Mouse (Mus musculus) lung, adult 10 weeks (tissue): ENCODE data around the gene Kcnk12. TPM values are rescaled to one million over a fixed set of nuclear protein-coding genes. Genes with fewer than 3 reads are reported as not detected.

Source experiments
- polyA plus RNA-seq: library from polyadenylated mRNA; stranded (reverse); fragments of 350-450 nt; fragmentation: Illumina TruSeq; extraction: RNeasy Lipid Tissue Mini Kit (QIAGEN cat#74804); gene quantifications from one replicate; pipeline ENCODE4 v1.2.3, GENCODE M21; 2014; ENCODE audit warnings: low read depth, low replicate concordance; ENCODE audit not compliant: insufficient read depth

Gene Kcnk12
- polyA plus RNA-seq: 0.87 TPM

GRCm38 (mm10) chr17:87797688-87798291 is at the start of gene Kcnk12:
Gene Kcnk12 (minus strand): TSS chr17:87797994.

Other genes starting within 250 kb of the Kcnk12 start
- 43.0 TPM for gene Epcam, start 162.0 kb downstream of the Kcnk12 start, polyA plus RNA-seq
- gene Msh2, start 125.7 kb downstream of the Kcnk12 start, polyA plus RNA-seq: 9.9 TPM
- not detected for gene Rpl36-ps4, start 123.0 kb upstream of the Kcnk12 start, polyA plus RNA-seq
- 6.4 TPM for gene Msh6, start 177.1 kb upstream of the Kcnk12 start, polyA plus RNA-seq